8 mouse cellular contexts compared by ENCODE assay signal in genomic region chr9:4310706-4311105, GRCm38 (mm10). TPM values are rescaled to one million over a fixed set of nuclear protein-coding genes. Genes with fewer than 3 reads are reported as not detected.
DNase-seq lines count a peak whose midpoint lies in the region; ATAC-seq lines count a peak whose summit lies in the region.

No protein-coding gene starts in this region.

- ATAC-seq in kidney, embryonic 16.5 days (ENCODE audit: low FRiP score, low TSS enrichment), result no peak
- no peak for ATAC-seq in embryonic facial prominence, embryonic 13.5 days (ENCODE audit: insufficient number of reproducible peaks, insufficient read depth, low FRiP score, low TSS enrichment, low read depth)
- ATAC-seq in limb, embryonic 12.5 days (ENCODE audit: insufficient number of reproducible peaks, insufficient read depth, low FRiP score, low TSS enrichment, low read depth), result no peak
- ATAC-seq in neural tube, embryonic 15.5 days (ENCODE audit: low FRiP score), result no peak

- 77% methylated on average over 3 of the region's 3 CpGs for WGBS in kidney, embryonic 16.5 days
- WGBS in embryonic facial prominence, embryonic 13.5 days, result 72% methylated on average over 3 of the region's 3 CpGs
- 78% methylated on average over 3 of the region's 3 CpGs for WGBS in limb, embryonic 12.5 days
- WGBS in neural tube, embryonic 15.5 days, result 79% methylated on average over 3 of the region's 3 CpGs

- no peak overlapping the region; the same call in 1 of the 2 replicates for H3K27ac ChIP-seq in kidney, embryonic 16.5 days (ENCODE audit: low read length)
- H3K27ac ChIP-seq in embryonic facial prominence, embryonic 13.5 days, result no peak overlapping the region
- H3K27ac ChIP-seq in limb, embryonic 12.5 days, result no peak overlapping the region
- peak overlapping the region; percentile 95 for H3K27ac ChIP-seq in neural tube, embryonic 15.5 days (replicated peaks)

- intact Hi-C loops in left cerebral cortex, postnatal 36 days (cut with DNase I), result no loop called here

- no peaks in the 10 kb centered on the region for H3K27me3 ChIP-seq in kidney, embryonic 16.5 days (ENCODE audit: insufficient read depth, low read length)
- no peaks in the 10 kb centered on the region for H3K27me3 ChIP-seq in embryonic facial prominence, embryonic 13.5 days
- H3K27me3 ChIP-seq in limb, embryonic 12.5 days, result no peaks in the 10 kb centered on the region
- H3K27me3 ChIP-seq in neural tube, embryonic 15.5 days (replicated peaks), result no peaks in the 10 kb centered on the region

- no peak overlapping the region; the same call in 1 of the 2 replicates for H3K9ac ChIP-seq in kidney, embryonic 16.5 days (replicated peaks; ENCODE audit: low read length)
- H3K9ac ChIP-seq in embryonic facial prominence, embryonic 13.5 days, result peak overlapping the region; percentile 87; the same call in 1 of the 2 replicates
- H3K9ac ChIP-seq in limb, embryonic 12.5 days (replicated peaks), result peak overlapping the region; percentile 86
- H3K9ac ChIP-seq in neural tube, embryonic 15.5 days (replicated peaks), result peak overlapping the region; percentile 79

- H3K9me3 ChIP-seq in kidney, embryonic 16.5 days (ENCODE audit: low read length), result no peaks in the 10 kb centered on the region
- no peaks in the 10 kb centered on the region for H3K9me3 ChIP-seq in embryonic facial prominence, embryonic 13.5 days
- H3K9me3 ChIP-seq in limb, embryonic 12.5 days, result no peaks in the 10 kb centered on the region
- no peaks in the 10 kb centered on the region for H3K9me3 ChIP-seq in neural tube, embryonic 15.5 days (replicated peaks)

- no peak for DNase-seq in kidney, adult 18-20 months
- no peak for DNase-seq in left cerebral cortex, postnatal 36 days (ENCODE audit: low spot score in 2 of 2)
- DNase-seq in urinary bladder, postnatal 10 days (ENCODE audit: low spot score), result no peak
- DNase-seq in yolk sac, embryonic 10.5 days (ENCODE audit: low spot score), result no peak

- no peaks in the 10 kb centered on the region for H3K36me3 ChIP-seq in kidney, embryonic 16.5 days (ENCODE audit: insufficient read depth, low read length)
- 0 out of 2 replicates have a peak, but pooled peaks cover 2% of the 10 kb centered on the region for H3K36me3 ChIP-seq in embryonic facial prominence, embryonic 13.5 days
- 0 out of 2 replicates have a peak, but pooled peaks cover 2% of the 10 kb centered on the region for H3K36me3 ChIP-seq in limb, embryonic 12.5 days
- H3K36me3 ChIP-seq in neural tube, embryonic 15.5 days, result 0 out of 2 replicates have a peak, but pooled peaks cover 3% of the 10 kb centered on the region

- H3K4me3 ChIP-seq in kidney, embryonic 16.5 days (ENCODE audit: low read length), result peak overlapping the region; percentile 67
- H3K4me3 ChIP-seq in embryonic facial prominence, embryonic 13.5 days, result peak overlapping the region; percentile 72
- peak overlapping the region; percentile 68 for H3K4me3 ChIP-seq in limb, embryonic 12.5 days (replicated peaks)
- peak overlapping the region; percentile 67 for H3K4me3 ChIP-seq in neural tube, embryonic 15.5 days (replicated peaks)

- peaks cover 14% of the 10 kb centered on the region for H3K4me1 ChIP-seq in kidney, embryonic 16.5 days (ENCODE audit: insufficient read depth, low read length)
- peaks cover 11% of the 10 kb centered on the region for H3K4me1 ChIP-seq in embryonic facial prominence, embryonic 13.5 days
- peaks cover 9% of the 10 kb centered on the region for H3K4me1 ChIP-seq in limb, embryonic 12.5 days (replicated peaks)
- H3K4me1 ChIP-seq in neural tube, embryonic 15.5 days, result peaks cover 24% of the 10 kb centered on the region

- H3K4me2 ChIP-seq in kidney, embryonic 16.5 days (replicated peaks; ENCODE audit: low read depth, low read length), result peak overlapping the region; percentile 65
- peak overlapping the region; percentile 73 for H3K4me2 ChIP-seq in embryonic facial prominence, embryonic 13.5 days
- peak overlapping the region; percentile 67 for H3K4me2 ChIP-seq in limb, embryonic 12.5 days
- H3K4me2 ChIP-seq in neural tube, embryonic 15.5 days, result peak overlapping the region; percentile 60

RNA-seq across cellular contexts. Expression of gene Kbtbd3, which starts 1.1 kb away (rescaled TPM):
- polyA plus RNA-seq in kidney, embryonic 16.5 days (2015; fragmentation: Nextera tagmentation; extraction: Ambion mirVana), result 5.5 and 6.3 TPM in 2 replicates
- 5.9 and 8.0 TPM in 2 replicates for polyA plus RNA-seq in embryonic facial prominence, embryonic 13.5 days (2015; fragmentation: Nextera tagmentation; extraction: Ambion mirVana)
- polyA plus RNA-seq in limb, embryonic 12.5 days (2016; fragmentation: Nextera tagmentation; extraction: Ambion mirVana), result 6.9 and 7.5 TPM in 2 replicates
- polyA plus RNA-seq in neural tube, embryonic 15.5 days (2015; fragmentation: Nextera tagmentation; extraction: Ambion mirVana), result 13.6 and 15.6 TPM in 2 replicates
- 10 to 100 TPM; 10.5 to 13.5 TPM for total RNA-seq in left cerebral cortex, postnatal 36 days (2021)

RNA-seq across cellular contexts. Expression of gene Aasdhppt, which starts 1.4 kb away (rescaled TPM):
- polyA plus RNA-seq in kidney, embryonic 16.5 days (2015; fragmentation: Nextera tagmentation; extraction: Ambion mirVana), result 31.8 and 33.2 TPM in 2 replicates
- 39.2 and 41.9 TPM in 2 replicates for polyA plus RNA-seq in embryonic facial prominence, embryonic 13.5 days (2015; fragmentation: Nextera tagmentation; extraction: Ambion mirVana)
- 39.3 and 39.7 TPM in 2 replicates for polyA plus RNA-seq in limb, embryonic 12.5 days (2016; fragmentation: Nextera tagmentation; extraction: Ambion mirVana)
- 33.3 and 33.5 TPM in 2 replicates for polyA plus RNA-seq in neural tube, embryonic 15.5 days (2015; fragmentation: Nextera tagmentation; extraction: Ambion mirVana)
- 10 to 100 TPM; 25.3 to 27.2 TPM for total RNA-seq in left cerebral cortex, postnatal 36 days (2021)
